Mouse (Mus musculus): ENCODE results near the gene Kctd21. TPM values are rescaled to one million over a fixed set of nuclear protein-coding genes. Genes with fewer than 3 reads are reported as not detected.

Kctd21 gene
- polyA plus RNA-seq (2014; fragmentation: Illumina TruSeq; extraction: RNeasy Lipid Tissue Mini Kit (QIAGEN cat#74804); ENCODE audit: low read depth, low replicate concordance), result 7.4 TPM

GRCm38 (mm10) chr7:97331726-97332666 is at the start of gene Kctd21, which contains the start of gene Usp35:
Gene Kctd21 (plus strand): TSS chr7:97332327.
Gene Usp35 (minus strand): TSS chr7:97332020.

Other genes starting within 250 kb of the Kctd21 start
- 0.52 TPM for gene Usp35, start 307 bp upstream of the Kctd21 start, polyA plus RNA-seq (2014; fragmentation: Illumina TruSeq; extraction: RNeasy Lipid Tissue Mini Kit (QIAGEN cat#74804); ENCODE audit: low read depth, low replicate concordance)
- 29.5 TPM for gene Alg8, start 39.3 kb downstream of the Kctd21 start, polyA plus RNA-seq (2014; fragmentation: Illumina TruSeq; extraction: RNeasy Lipid Tissue Mini Kit (QIAGEN cat#74804); ENCODE audit: low read depth, low replicate concordance)
- 287 TPM for gene Ndufc2, start 67.7 kb downstream of the Kctd21 start, polyA plus RNA-seq (2014; fragmentation: Illumina TruSeq; extraction: RNeasy Lipid Tissue Mini Kit (QIAGEN cat#74804); ENCODE audit: low read depth, low replicate concordance)
- 63.6 TPM for gene Thrsp, start 85.4 kb downstream of the Kctd21 start, polyA plus RNA-seq (2014; fragmentation: Illumina TruSeq; extraction: RNeasy Lipid Tissue Mini Kit (QIAGEN cat#74804); ENCODE audit: low read depth, low replicate concordance)
- gene Kctd14, start 119.0 kb downstream of the Kctd21 start, polyA plus RNA-seq (2014; fragmentation: Illumina TruSeq; extraction: RNeasy Lipid Tissue Mini Kit (QIAGEN cat#74804); ENCODE audit: low read depth, low replicate concordance), result 3.0 TPM
- gene Ints4, start 148.6 kb downstream of the Kctd21 start, polyA plus RNA-seq (2014; fragmentation: Illumina TruSeq; extraction: RNeasy Lipid Tissue Mini Kit (QIAGEN cat#74804); ENCODE audit: low read depth, low replicate concordance), result 72.6 TPM
- 15.6 TPM for gene Aamdc, start 247.2 kb downstream of the Kctd21 start, polyA plus RNA-seq (2014; fragmentation: Illumina TruSeq; extraction: RNeasy Lipid Tissue Mini Kit (QIAGEN cat#74804); ENCODE audit: low read depth, low replicate concordance)
- 35.8 TPM for gene Rsf1, start 247.6 kb downstream of the Kctd21 start, polyA plus RNA-seq (2014; fragmentation: Illumina TruSeq; extraction: RNeasy Lipid Tissue Mini Kit (QIAGEN cat#74804); ENCODE audit: low read depth, low replicate concordance)

All from adrenal gland, adult 10 weeks (tissue).